Mouse (Mus musculus) erythroblast, embryonic 14.5 days (primary cell): ENCODE data around the gene Slc34a2. TPM values are rescaled to one million over a fixed set of nuclear protein-coding genes. Genes with fewer than 3 reads are reported as not detected.

Experiments
- H3K27me3 ChIP-seq: 2 replicates; pipeline ENCODE4 v1.6.1; 2012; ENCODE audit warnings: inconsistent platforms; ENCODE audit not compliant: control insufficient read depth
- H3K36me3 ChIP-seq: 2 replicates; pipeline ENCODE4 v1.6.1; 2012; ENCODE audit warnings: mild to moderate bottlenecking, inconsistent platforms; ENCODE audit not compliant: control insufficient read depth
- H3K4me1 ChIP-seq: 2 replicates; pipeline ENCODE4 v1.6.1; 2012; ENCODE audit warnings: inconsistent platforms; ENCODE audit not compliant: control insufficient read depth
- H3K4me3 ChIP-seq: replicated peaks from 2 replicates; pipeline ENCODE3; 2012; ENCODE audit warnings: moderate library complexity, mild to moderate bottlenecking, inconsistent platforms
- H3K9me3 ChIP-seq: 2 replicates; pipeline ENCODE4 v1.6.1; 2012; ENCODE audit warnings: low read length, inconsistent platforms, mixed read lengths; ENCODE audit not compliant: control insufficient read depth
- GATA1 ChIP-seq: IDR thresholded peaks from 2 replicates; pipeline ENCODE4 v1.6.1; 2012; ENCODE audit warnings: low read length, inconsistent platforms, mixed read lengths
- TAL1 ChIP-seq: IDR thresholded peaks from 3 replicates; pipeline ENCODE4 v1.6.1; 2012; ENCODE audit warnings: low read length, inconsistent platforms, mixed read lengths
- polyA plus RNA-seq: library from polyadenylated mRNA; stranded (reverse); fragments of >175 nt; gene quantifications from 2 replicates; pipeline ENCODE4 v1.2.3, GENCODE M21; 2012

Gene Slc34a2
- polyA plus RNA-seq, 1 experiment = not detected

DNA sequence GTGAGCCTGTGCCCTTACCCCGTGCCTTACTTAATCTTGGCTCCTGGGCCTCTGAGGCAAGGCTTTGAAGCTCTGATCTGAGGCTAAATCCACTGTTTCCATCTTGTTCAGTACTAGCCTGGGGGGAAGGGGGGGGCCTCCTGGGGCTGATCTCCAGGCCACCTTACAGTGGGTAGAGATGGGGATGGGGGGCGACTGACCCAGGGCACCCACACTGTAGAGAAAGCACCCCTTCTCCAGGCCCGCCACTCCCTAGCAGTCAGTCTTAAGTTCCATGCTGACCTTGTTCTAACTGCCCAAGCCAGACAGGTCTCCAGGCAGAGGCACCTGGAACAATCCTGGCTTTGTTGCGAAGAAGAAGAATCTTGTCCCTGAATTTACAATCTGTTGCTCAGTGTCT is 10.7 kb downstream of the Slc34a2 start:
- H3K27me3 ChIP-seq = peaks cover 18% of the 10 kb centered on the region
- no peak overlapping the region for H3K4me3 ChIP-seq
- no peaks in the 10 kb centered on the region for H3K36me3 ChIP-seq
- H3K4me1 ChIP-seq = no peaks in the 10 kb centered on the region
- H3K9me3 ChIP-seq = no peaks in the 10 kb centered on the region
- TF ChIP-seq TAL1 = no peak
- no peak for TF ChIP-seq GATA1

DNA sequence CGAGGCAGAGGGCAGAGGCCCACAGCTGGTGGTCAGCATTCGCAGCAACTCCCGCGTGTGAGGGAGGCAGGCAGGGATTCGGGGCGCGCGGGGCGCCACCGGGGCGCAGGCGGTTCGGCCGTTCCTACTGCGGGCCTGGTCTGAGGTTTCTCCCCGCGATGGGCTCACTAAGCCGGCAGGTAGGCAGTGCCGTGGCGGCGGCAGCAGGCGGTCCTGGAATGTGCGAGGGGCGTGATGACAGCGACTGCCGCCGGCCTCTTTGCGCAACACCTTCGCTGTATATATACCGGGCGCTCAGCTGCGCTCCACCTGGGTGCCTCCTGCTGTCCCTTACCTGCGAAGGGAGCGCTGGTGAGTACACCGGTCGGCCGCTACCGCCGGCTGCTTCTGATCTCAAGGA is 11.2 kb downstream of the Slc34a2 start:
- Histone ChIP-seq H3K36me3 (no peaks in the 10 kb centered on the region), H3K27me3 (peaks cover 18% of the 10 kb centered on the region), H3K9me3 (no peaks in the 10 kb centered on the region), H3K4me3 (no peak overlapping the region), H3K4me1 (no peaks in the 10 kb centered on the region)
- TF ChIP-seq GATA1 = no peak
- no peak for TF ChIP-seq TAL1

DNA sequence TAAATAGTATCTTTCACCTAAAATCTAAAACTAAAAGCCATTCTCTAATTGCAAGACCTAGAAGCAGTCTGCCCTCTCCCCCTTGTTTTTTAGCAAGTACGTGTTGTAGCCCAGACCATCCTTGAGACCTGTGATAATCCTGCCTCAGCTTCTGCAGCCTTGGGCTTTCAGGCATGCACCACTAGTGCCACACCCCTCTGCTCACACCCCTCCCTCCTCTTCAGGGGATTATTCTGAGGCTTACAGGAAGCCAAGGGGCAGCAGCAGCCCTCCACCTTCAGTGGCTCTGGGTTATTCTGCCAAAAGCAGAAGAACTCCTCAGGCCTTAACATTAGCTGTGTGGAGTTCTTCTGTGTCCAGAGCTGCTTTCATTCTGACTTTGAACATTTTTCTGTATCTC is 13.1 kb downstream of the Slc34a2 start:
- Histone ChIP-seq H3K4me3 (no peak overlapping the region), H3K27me3 (peaks cover 18% of the 10 kb centered on the region), H3K36me3 (no peaks in the 10 kb centered on the region), H3K4me1 (no peaks in the 10 kb centered on the region), H3K9me3 (no peaks in the 10 kb centered on the region)
- TF ChIP-seq TAL1 (no peak), GATA1 (no peak)

DNA sequence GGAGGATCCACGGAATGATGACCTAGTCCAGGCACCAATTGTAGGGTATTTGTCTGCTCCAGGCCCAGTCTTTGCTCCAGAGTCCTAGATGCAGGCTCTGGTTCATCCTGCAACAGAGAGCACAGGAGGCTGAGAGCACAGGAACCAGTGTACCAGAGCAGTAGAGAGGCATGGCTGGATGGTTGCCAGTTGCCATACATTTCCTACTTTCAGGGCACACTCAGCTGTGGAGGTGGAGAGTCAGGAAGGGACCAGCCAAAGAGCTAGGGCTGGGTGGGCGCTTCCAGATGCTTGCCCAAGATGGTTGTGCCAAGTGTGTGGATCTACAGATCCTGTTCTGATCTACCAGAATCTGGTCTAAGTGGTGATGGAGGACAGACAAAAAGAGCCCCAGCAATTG is 15.4 kb downstream of the Slc34a2 start:
- Histone ChIP-seq H3K9me3 (no peaks in the 10 kb centered on the region), H3K4me3 (no peak overlapping the region), H3K4me1 (no peaks in the 10 kb centered on the region), H3K36me3 (no peaks in the 10 kb centered on the region), H3K27me3 (peaks cover 15% of the 10 kb centered on the region)
- TF ChIP-seq GATA1 (no peak), TAL1 (no peak)

DNA sequence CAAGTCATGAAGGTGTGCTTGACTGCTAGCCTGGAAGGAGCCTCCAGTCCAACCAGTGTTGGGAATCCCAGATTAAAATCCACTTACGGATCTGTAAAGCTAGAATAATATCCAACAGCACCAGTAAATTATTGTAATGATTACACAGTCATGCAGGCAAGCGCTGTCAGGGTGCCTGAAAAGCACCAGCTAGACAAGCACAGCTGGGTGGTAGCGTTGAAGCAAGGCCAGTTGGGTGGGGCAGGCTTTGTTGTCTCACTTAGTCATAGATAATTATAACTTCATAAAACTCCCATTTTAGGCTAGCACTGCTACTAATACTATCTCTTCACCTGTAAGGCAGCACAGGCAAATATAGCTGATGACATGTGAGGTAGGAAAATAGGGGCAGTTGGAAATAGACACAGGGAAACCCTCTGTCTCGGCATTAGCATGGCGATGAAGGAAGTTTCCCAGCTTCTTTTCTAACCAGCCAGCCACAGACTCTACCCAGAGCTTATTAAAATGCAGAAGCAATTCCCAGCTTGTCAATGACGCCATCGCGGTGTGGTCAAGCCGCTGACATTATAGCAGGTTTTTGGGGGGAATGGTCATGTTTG is 23.8 kb downstream of the Slc34a2 start:
- Histone ChIP-seq H3K36me3 (no peaks in the 10 kb centered on the region), H3K4me3 (no peak overlapping the region), H3K4me1 (no peaks in the 10 kb centered on the region), H3K27me3 (no peaks in the 10 kb centered on the region), H3K9me3 (no peaks in the 10 kb centered on the region)
- no peak for TF ChIP-seq GATA1
- TF ChIP-seq TAL1 = no peak

DNA sequence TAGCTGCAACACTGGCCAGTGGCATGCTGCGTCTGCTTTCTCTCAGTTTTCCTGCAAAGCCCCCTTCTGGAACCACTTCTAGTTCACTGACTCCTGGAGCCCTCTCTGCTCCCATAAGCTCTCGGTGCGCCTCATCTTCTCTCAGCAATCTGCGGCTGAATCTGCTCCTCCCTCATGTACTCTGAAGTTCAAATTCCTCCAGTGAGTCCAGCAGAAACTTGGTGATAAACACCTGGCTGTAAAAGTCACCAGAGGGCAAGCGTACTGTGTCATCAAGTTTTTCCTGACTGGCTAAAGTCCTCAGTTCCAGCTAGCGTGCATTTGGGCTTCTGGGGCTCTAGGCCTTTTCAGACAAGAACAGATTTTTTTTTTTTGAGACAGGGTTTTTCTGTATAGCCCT is 36.7 kb downstream of the Slc34a2 start:
- TF ChIP-seq GATA1 = no peak
- TF ChIP-seq TAL1 = no peak
- no peaks in the 10 kb centered on the region for H3K9me3 ChIP-seq
- no peaks in the 10 kb centered on the region for H3K36me3 ChIP-seq
- H3K27me3 ChIP-seq = no peaks in the 10 kb centered on the region
- no peaks in the 10 kb centered on the region for H3K4me1 ChIP-seq
- H3K4me3 ChIP-seq = no peak overlapping the region

DNA sequence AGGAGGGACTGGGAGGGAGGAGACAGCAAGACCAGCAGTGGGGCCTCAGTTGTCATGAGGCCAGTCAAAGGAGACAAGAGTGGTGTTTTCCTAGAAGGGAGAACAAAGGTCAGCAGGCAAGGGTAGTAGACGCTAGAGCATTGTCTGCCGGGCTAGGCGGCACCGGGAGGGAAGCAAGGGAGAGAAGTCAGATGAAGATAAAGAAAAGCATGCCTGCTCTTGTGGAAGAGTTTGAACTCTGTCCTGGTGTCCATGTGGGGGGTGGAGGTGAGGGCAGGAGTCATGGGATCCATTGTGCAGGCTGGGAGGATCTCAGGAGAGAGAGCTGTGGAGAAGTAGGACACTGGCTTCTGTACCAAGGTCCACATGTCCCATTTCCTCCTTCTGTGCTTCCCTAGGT is 40.6 kb downstream of the Slc34a2 start:
- Histone ChIP-seq H3K27me3 (no peaks in the 10 kb centered on the region), H3K9me3 (no peaks in the 10 kb centered on the region)
- TF ChIP-seq TAL1 (no peak), GATA1 (no peak)

DNA sequence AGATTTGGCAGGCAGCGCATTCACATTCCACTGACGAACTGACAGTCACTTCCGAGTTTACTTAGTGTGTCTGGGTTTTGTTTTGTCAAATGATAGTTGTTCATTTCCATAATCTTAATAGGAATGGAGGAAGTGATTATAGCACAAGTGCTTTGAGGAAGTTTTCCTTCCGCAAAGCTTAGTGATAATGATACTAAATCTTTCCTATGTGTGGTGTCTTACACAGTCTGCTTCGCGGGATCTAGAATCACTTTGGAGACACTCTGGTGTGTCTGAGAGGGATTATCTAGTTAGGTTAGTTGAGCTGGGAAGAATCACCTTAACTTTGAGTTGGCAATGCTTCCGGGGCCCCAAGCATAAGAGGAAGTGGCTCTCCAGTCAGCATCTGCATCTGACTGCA is 49.6 kb downstream of the Slc34a2 start:
- no peaks in the 10 kb centered on the region for H3K36me3 ChIP-seq
- TF ChIP-seq GATA1 (no peak), TAL1 (no peak)
- no peaks in the 10 kb centered on the region for H3K27me3 ChIP-seq
- H3K4me1 ChIP-seq = no peaks in the 10 kb centered on the region
- no peaks in the 10 kb centered on the region for H3K9me3 ChIP-seq
- no peak overlapping the region for H3K4me3 ChIP-seq

More for the DNA sequence above, 40.6 kb downstream of the Slc34a2 start:
- no peak overlapping the region for H3K4me3 ChIP-seq
- H3K4me1 ChIP-seq = no peaks in the 10 kb centered on the region
- H3K36me3 ChIP-seq = no peaks in the 10 kb centered on the region

DNA sequence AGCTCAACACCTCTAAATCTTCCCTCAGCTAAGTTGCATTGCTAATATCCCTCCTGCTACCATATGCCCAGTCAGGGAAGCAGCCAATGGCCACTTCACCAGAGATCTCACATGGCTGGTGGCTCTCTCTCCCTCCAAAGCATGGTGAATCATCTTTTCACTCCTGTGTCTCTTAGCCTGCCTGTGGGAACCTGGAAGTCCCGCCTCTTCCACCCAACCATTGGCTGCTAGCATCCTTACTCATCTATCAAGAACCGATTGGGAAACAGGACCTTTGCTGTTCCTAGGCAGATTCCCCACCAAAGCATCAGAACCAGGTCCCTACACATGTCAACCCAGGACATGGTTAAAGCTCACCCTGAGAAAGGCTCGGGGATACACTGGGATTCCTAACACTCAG is 53.5 kb downstream of the Slc34a2 start:
- H3K27me3 ChIP-seq = no peaks in the 10 kb centered on the region
- H3K4me1 ChIP-seq = no peaks in the 10 kb centered on the region
- no peak overlapping the region for H3K4me3 ChIP-seq
- no peaks in the 10 kb centered on the region for H3K36me3 ChIP-seq
- no peaks in the 10 kb centered on the region for H3K9me3 ChIP-seq
- TF ChIP-seq TAL1 (no peak), GATA1 (no peak)
